8 mouse cellular contexts compared by ENCODE assay signal in the genomic region with DNA sequence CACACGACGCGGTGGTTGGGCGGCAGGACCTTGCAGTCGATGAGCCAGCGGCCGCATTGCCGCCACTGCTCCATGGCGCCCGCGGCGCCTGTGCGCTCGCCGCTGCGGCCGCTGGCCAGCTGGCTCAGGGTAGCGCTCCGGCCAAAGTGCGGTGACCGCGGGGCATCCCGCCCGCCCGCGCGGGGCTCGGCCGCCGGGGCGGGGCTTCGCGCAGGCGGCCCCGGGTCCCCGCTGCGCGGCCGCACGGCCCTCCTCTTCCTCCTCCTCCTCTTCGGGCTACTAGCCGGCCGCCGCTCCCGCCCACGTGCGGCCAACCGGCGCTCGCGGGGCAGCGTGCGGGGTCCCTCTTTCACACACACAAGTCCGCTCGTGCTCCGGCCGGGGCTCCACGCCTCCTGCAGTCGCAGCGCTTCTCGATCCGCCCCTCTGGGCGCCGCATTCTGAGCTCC. TPM values are rescaled to one million over a fixed set of nuclear protein-coding genes. Genes with fewer than 3 reads are reported as not detected.
DNase-seq lines count a peak whose midpoint lies in the region; ATAC-seq and TF ChIP-seq lines count a peak whose summit lies in the region.

No protein-coding gene starts in this region.

- no peak for DNase-seq in embryonic facial prominence, embryonic 10.5 days (ENCODE audit: low spot score)
- DNase-seq in liver, embryonic 11.5 days (ENCODE audit: low spot score) = no peak
- DNase-seq in urinary bladder, adult 2 months (ENCODE audit: low spot score) = no peak

- TF ChIP-seq CTCF in E14TG2a.4 (conservative IDR thresholded peaks at IDR 0.05; ENCODE audit: low read length) = no peak
- no peak for TF ChIP-seq CTCF in olfactory bulb, adult 2 months (IDR thresholded peaks at IDR 0.05; ENCODE audit: insufficient read depth, low read depth, low read length)

- TF ChIP-seq POLR2A in olfactory bulb, adult 2 months (IDR thresholded peaks at IDR 0.05; ENCODE audit: insufficient read depth, low read depth, low read length) = no peak

- peak overlapping the region; percentile 96 for H3K27ac ChIP-seq in embryonic facial prominence, embryonic 10.5 days (replicated peaks)
- peak overlapping the region; percentile 66 for H3K27ac ChIP-seq in hindbrain, embryonic 15.5 days (replicated peaks)
- peak overlapping the region; percentile 64; the same call in 1 of the 2 replicates for H3K27ac ChIP-seq in liver, embryonic 11.5 days (ENCODE audit: low read depth, low read length)
- H3K27ac ChIP-seq in olfactory bulb, adult 2 months (ENCODE audit: insufficient read depth, low read depth, low read length) = peak overlapping the region; percentile 39

- H3K27me3 ChIP-seq in erythroblast, embryonic 14.5 days (ENCODE audit: control insufficient read depth) = peaks cover 43% of the 10 kb centered on the region
- H3K27me3 ChIP-seq in E14TG2a.4 (ENCODE audit: insufficient read depth, low read length) = peaks cover 29% of the 10 kb centered on the region
- H3K27me3 ChIP-seq in embryonic facial prominence, embryonic 10.5 days (replicated peaks; ENCODE audit: low read depth, poor library complexity, severe bottlenecking) = no peaks in the 10 kb centered on the region
- H3K27me3 ChIP-seq in hindbrain, embryonic 15.5 days = no peaks in the 10 kb centered on the region
- no peaks in the 10 kb centered on the region for H3K27me3 ChIP-seq in liver, embryonic 11.5 days (replicated peaks; ENCODE audit: control insufficient read depth, insufficient read depth, low read length)

- peak overlapping the region; percentile 67 for H3K4me3 ChIP-seq in erythroblast, embryonic 14.5 days (replicated peaks)
- peak overlapping the region; percentile 97 for H3K4me3 ChIP-seq in E14TG2a.4 (replicated peaks; ENCODE audit: low read length)
- peak overlapping the region; percentile 94 for H3K4me3 ChIP-seq in embryonic facial prominence, embryonic 10.5 days
- peak overlapping the region; percentile 68 for H3K4me3 ChIP-seq in hindbrain, embryonic 15.5 days
- peak overlapping the region; percentile 77 for H3K4me3 ChIP-seq in liver, embryonic 11.5 days (ENCODE audit: low read depth, low read length)
- peak overlapping the region; percentile 77 for H3K4me3 ChIP-seq in olfactory bulb, adult 2 months (ENCODE audit: insufficient read depth, low read depth, low read length)

- H3K4me2 ChIP-seq in hindbrain, embryonic 15.5 days = peak overlapping the region; percentile 90
- peak overlapping the region; percentile 98 for H3K4me2 ChIP-seq in liver, embryonic 11.5 days

- no peaks in the 10 kb centered on the region for H3K36me3 ChIP-seq in erythroblast, embryonic 14.5 days (ENCODE audit: control insufficient read depth)
- 0 out of 2 replicates have a peak, but pooled peaks cover 10% of the 10 kb centered on the region for H3K36me3 ChIP-seq in E14TG2a.4 (ENCODE audit: insufficient read depth, low read length)
- H3K36me3 ChIP-seq in embryonic facial prominence, embryonic 10.5 days (replicated peaks) = peaks cover 19% of the 10 kb centered on the region
- H3K36me3 ChIP-seq in hindbrain, embryonic 15.5 days = no peaks in the 10 kb centered on the region
- no peaks in the 10 kb centered on the region for H3K36me3 ChIP-seq in liver, embryonic 11.5 days (ENCODE audit: control insufficient read depth, insufficient read depth, low read length)

- under 1% methylated on average over 64 of the region's 64 CpGs for WGBS in embryonic facial prominence, embryonic 10.5 days
- WGBS in hindbrain, embryonic 15.5 days = under 1% methylated on average over 45 of the region's 64 CpGs
- under 1% methylated on average over 55 of the region's 64 CpGs for WGBS in liver, embryonic 11.5 days
- WGBS in olfactory bulb, adult 2 months = 0% methylated on average over 64 of the region's 64 CpGs

- no peaks in the 10 kb centered on the region; the same call in 1 of the 2 replicates for H3K9me3 ChIP-seq in erythroblast, embryonic 14.5 days (ENCODE audit: control insufficient read depth, low read length)
- no peaks in the 10 kb centered on the region for H3K9me3 ChIP-seq in E14TG2a.4 (ENCODE audit: low read length)
- no peaks in the 10 kb centered on the region for H3K9me3 ChIP-seq in embryonic facial prominence, embryonic 10.5 days
- H3K9me3 ChIP-seq in hindbrain, embryonic 15.5 days = no peaks in the 10 kb centered on the region
- no peaks in the 10 kb centered on the region for H3K9me3 ChIP-seq in liver, embryonic 11.5 days (ENCODE audit: control insufficient read depth, low read length)

- peak overlapping the region; percentile 81 for H3K9ac ChIP-seq in hindbrain, embryonic 15.5 days
- H3K9ac ChIP-seq in liver, embryonic 11.5 days (ENCODE audit: low read depth, low read length) = peak overlapping the region; percentile 79

- H3K4me1 ChIP-seq in erythroblast, embryonic 14.5 days (ENCODE audit: control insufficient read depth) = peaks cover 27% of the 10 kb centered on the region
- peaks cover 50% of the 10 kb centered on the region for H3K4me1 ChIP-seq in E14TG2a.4 (replicated peaks; ENCODE audit: low read depth, low read length)
- H3K4me1 ChIP-seq in embryonic facial prominence, embryonic 10.5 days = peaks cover 59% of the 10 kb centered on the region
- peaks cover 48% of the 10 kb centered on the region for H3K4me1 ChIP-seq in hindbrain, embryonic 15.5 days (replicated peaks)
- peaks cover 32% of the 10 kb centered on the region for H3K4me1 ChIP-seq in liver, embryonic 11.5 days (replicated peaks; ENCODE audit: control insufficient read depth, insufficient read depth, low read length)
- H3K4me1 ChIP-seq in olfactory bulb, adult 2 months (ENCODE audit: control insufficient read depth, insufficient read depth, low read length) = peaks cover 57% of the 10 kb centered on the region

- ATAC-seq in erythroblast, adult 5-6 weeks (replicated peaks; ENCODE audit: low FRiP score, poor library complexity, severe bottlenecking) = no peak
- peak; percentile 24 for ATAC-seq in hindbrain, embryonic 15.5 days (ENCODE audit: low FRiP score, low read depth)
- peak; percentile 61 for ATAC-seq in liver, embryonic 11.5 days (replicated peaks; ENCODE audit: low FRiP score)

RNA-seq across cellular contexts. Expression of a gene that starts 0.4 kb away (rescaled TPM):
- polyA plus RNA-seq in erythroblast, embryonic 14.5 days (2012) = 0.10 and 0.15 TPM in 2 replicates
- total RNA-seq in erythroblast, adult 5-6 weeks (2015; ENCODE audit: low replicate concordance) = 0.77 and 2.3 TPM in 2 replicates
- 1.7 and 2.5 TPM in 2 replicates for total RNA-seq in erythroblast, adult 5-6 weeks (2017; ENCODE audit: low replicate concordance)
- polyA plus RNA-seq in embryonic facial prominence, embryonic 10.5 days (2016; fragmentation: Nextera tagmentation; extraction: Ambion mirVana) = 10.3 and 11.3 TPM in 2 replicates
- polyA plus RNA-seq in hindbrain, embryonic 15.5 days (2015; fragmentation: Nextera tagmentation; extraction: Ambion mirVana) = 14.3 and 15.6 TPM in 2 replicates
- 6.0 and 6.6 TPM in 2 replicates for polyA plus RNA-seq in liver, embryonic 11.5 days (2014; fragmentation: Nextera tagmentation; extraction: Ambion mirVana)
- polyA plus RNA-seq in olfactory bulb, adult 2 months (2012; ENCODE audit: insufficient read depth, insufficient read length, low replicate concordance, missing spikeins) = not detected in 2 replicates
- polyA plus RNA-seq in urinary bladder, adult 2 months (2012; rRNA removed) = 24.7 and 25.8 TPM in 2 replicates

RNA-seq across cellular contexts. Expression of a gene that starts 15.7 kb away (rescaled TPM):
- not detected in 2 replicates for polyA plus RNA-seq in erythroblast, embryonic 14.5 days (2012)
- not detected in 2 replicates for total RNA-seq in erythroblast, adult 5-6 weeks (2015; ENCODE audit: low replicate concordance)
- not detected in 2 replicates for total RNA-seq in erythroblast, adult 5-6 weeks (2017; ENCODE audit: low replicate concordance)
- polyA plus RNA-seq in embryonic facial prominence, embryonic 10.5 days (2016; fragmentation: Nextera tagmentation; extraction: Ambion mirVana) = 8.8 and 8.9 TPM in 2 replicates
- polyA plus RNA-seq in hindbrain, embryonic 15.5 days (2015; fragmentation: Nextera tagmentation; extraction: Ambion mirVana) = 40.0 and 44.6 TPM in 2 replicates
- polyA plus RNA-seq in liver, embryonic 11.5 days (2014; fragmentation: Nextera tagmentation; extraction: Ambion mirVana) = 2.2 and 2.8 TPM in 2 replicates
- not detected in 2 replicates for polyA plus RNA-seq in olfactory bulb, adult 2 months (2012; ENCODE audit: insufficient read depth, insufficient read length, low replicate concordance, missing spikeins)
- polyA plus RNA-seq in urinary bladder, adult 2 months (2012; rRNA removed) = 8.0 and 10.2 TPM in 2 replicates

Comparison
In these comparisons a context has a peak if more than half of its experiments do, and no peak if none do; other contexts are left out.
1. H3K27ac ChIP-seq: peak in every context shown above with its lines; median percentile 96 in embryonic facial prominence, embryonic 10.5 days; 66 in hindbrain, embryonic 15.5 days; 64 in liver, embryonic 11.5 days; 39 in olfactory bulb, adult 2 months.